Mouse (Mus musculus) common myeloid progenitor, adult 5-6 weeks (primary cell): ENCODE measurements at regions not wholly inside any gene's neighbourhood (a gene's known extent, or its start where the extent isn't known, plus 50 kb on each side); places are given as distances from the start of the nearest gene placed in this dataset.
"Not testable (repeated sequence)": the region's sequence is repeated elsewhere in the genome, so short reads cannot be mapped to it uniquely, and the experiment has no call there.

Experiments
- ATAC-seq: replicated peaks from 2 replicates; pipeline ENCODE4 v1.8.0; 2016; ENCODE audit warnings: low read depth, mild to moderate bottlenecking, moderate TSS enrichment, inconsistent platforms; ENCODE audit not compliant: poor library complexity, severe bottlenecking

DNA sequence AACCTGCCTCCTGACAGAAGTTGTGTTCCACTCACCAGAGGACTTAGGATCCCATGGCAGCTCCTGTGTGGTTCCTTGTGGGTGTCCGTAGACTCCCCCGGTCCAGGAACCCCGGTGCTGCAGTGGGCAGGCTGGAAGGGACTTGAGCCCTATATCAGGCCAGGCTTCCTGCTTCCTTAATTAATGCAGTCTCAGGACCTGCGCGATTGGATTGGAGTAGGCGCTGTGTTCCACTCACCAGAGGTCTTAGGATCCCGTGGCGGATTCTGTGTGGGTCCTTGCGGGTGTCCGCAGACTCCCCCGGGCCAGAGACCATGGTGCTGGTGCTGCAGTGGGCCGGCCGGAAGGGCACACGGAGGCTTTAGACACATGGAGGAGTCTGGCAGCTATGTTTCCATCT lies 288.7 kb downstream of the Fut8 start:
- ATAC-seq, result not testable (repeated sequence)

DNA sequence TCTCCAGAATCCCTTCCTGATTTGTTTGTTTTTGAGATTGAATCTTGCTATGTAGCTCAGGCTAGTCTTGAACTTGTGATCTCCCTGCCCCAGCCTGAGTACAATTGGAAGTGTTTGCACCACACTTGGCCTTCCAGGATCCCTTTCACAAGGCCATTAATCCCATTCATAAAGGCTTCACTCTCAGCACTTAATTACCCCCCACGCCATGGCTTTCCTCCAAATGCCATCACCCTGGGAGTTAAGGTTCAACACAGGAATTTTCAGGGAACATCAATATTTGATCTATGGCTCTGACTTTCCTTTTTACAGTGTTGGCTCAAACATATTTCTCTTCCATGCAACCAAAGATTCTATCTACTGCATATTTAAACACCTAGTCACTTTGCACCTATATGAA lies 289.6 kb downstream of the Fut8 start:
- ATAC-seq, result no peak

DNA sequence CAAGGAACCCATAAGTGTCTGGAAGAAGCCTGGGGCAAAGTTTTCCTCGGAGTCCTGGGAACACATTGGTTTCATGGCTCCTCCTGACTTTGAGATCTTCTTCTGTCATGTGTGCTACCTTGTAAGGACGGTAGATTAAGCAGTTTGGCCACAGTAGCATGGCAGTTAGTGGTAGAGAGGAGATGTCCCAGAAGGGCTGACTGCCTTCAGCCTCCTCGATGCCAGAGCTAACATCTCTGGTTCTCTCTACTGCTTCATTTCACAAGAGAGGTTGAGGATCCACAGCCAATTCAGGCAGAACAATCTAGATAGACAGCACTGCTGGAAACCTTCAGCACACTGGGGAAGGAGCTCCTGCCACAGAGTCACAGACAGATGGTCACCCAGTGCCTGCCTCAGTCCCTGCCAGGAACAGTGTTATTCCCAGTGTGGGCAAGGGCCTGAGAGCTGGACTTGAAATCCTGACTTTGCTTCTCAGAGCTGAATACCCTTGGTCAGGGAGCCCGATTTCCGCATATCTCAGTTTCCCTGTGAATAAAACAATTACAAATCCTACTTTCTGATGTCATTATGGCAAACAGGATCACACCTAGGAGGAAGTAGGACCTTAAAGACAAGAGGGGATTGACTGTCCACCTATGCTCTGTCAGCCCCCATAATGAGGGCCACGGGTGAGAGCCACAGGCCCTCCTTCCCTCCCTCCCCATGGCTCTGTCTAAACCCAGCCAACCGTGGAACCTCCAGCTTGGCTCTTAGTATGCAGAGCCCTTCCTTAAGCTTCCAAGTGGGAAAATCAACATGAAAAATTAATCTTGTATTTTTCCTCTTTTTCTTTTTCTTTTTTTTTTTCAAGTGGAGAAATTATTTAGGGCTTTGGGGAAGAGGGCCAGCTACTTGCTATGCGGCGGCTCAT lies 290.3 kb downstream of the Fut8 start:
- no peak for ATAC-seq

DNA sequence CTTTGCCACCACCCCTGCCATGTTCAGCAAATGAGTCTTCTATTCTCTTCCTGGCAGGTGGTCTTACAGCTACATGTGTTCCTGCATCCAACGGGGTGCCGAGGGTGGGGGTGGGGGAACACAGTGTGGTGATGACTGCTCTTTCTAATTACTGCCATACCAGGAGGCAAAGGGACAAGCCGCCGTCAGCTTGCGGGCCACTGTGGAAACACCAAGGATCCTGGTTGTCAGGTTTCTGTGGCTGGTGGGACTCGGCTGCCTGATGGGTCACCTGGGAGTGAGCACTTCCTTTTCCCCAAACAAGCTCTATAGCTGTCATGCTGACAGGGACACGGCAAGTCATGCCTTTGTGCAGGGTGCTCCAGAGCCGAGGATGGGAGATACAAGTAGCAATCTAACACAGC lies 290.9 kb downstream of the Fut8 start:
- no peak for ATAC-seq

DNA sequence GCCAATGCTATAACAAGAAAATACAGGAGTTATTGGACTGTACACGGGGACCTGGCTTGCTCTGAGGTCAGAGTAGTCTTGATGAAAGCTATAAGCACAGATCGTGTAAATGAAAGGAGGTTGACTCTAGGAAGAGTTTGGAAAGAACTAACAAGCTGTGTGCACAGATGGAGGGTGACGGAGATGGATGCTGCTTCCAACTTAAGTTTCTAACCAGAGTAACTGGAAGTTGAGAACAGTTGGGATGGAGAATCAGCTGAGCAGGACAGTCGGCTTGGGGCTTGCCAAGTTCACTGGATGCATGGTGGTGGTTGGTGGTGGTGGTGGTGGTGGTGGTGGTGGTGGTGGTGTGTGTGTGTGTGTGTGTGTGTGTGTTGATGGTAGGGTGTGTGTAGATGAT lies 291.5 kb downstream of the Fut8 start:
- ATAC-seq, result no peak

DNA sequence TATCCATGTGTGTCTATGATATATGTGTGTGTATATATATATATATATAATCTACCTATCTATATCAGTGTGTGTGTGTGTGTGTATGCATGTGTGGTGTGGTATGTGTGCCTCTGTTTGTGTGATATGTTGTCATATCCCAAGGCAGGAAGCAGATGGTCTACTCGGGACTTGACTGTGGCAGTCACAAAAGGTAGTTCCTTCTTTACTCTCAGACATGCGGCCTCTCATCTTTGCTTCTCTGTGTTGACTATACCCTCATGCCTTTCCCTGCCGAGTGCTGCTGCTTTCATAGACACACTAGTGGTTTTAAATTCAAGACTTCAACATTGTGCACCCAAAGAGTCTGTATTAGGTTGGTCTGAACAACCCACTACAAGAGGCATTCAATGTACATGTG lies 292.0 kb downstream of the Fut8 start:
- ATAC-seq, result peak; percentile 51

DNA sequence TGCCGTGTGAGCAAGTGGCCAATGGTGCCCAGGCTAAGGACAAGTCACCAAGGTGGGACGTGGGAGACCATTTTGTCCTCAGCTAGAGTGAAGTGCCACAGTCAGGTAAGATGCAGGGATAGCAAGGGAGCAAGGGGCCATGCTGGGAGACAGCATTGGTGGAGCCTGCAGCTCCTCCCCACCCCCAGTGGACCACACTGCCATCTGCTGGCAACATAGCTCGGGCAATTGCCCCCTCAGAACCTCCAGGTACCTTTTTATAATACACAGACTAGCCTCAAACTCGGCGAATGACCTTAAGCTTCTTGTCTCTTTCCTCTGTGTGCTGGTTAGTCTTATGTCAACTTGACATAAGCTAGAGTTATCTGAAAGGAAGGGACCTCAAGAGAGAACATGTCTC lies 293.4 kb downstream of the Fut8 start:
- ATAC-seq, result no peak

DNA sequence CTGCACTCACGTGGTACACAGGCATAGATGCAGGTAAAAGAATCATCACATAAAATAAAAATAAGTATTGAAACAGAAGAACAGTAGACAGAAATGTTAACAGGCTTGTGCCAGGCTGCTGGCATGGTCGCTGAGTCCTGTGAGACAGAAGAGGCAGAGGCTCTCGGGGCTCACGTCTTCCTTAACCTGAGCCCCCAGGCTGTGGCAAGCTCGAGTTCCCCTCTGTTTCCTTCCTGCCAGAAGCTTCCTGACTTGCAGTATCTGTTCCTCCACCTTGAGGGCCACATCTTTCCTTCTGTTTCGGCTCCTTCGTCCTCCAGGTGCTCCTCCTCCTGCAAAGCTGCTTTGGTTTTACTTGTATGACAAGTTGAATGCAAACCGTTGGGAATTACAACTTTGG lies 294.6 kb downstream of the Fut8 start:
- 0 out of 2 replicates have a peak, but pooled peaks have one; percentile 24 for ATAC-seq

DNA sequence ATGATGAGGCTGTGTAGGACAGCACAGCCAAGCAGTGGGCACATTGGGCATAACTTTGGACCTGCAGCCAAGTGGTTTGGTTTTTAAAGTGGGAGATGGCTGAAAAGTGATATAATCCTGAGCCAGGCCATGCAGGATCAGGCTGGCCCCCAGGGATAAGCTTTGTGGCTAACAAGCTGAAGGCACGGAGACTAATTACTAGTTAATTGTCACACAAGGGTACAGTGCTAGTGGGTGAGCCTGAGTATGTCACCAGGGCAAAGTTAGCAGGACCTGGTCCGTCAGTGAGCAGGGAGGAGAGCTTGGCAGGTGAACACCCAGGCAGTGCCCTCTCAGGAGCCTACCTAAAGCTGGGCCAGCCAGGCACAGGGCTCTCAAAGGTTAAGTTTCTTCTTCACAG lies 295.7 kb downstream of the Fut8 start:
- no peak for ATAC-seq

DNA sequence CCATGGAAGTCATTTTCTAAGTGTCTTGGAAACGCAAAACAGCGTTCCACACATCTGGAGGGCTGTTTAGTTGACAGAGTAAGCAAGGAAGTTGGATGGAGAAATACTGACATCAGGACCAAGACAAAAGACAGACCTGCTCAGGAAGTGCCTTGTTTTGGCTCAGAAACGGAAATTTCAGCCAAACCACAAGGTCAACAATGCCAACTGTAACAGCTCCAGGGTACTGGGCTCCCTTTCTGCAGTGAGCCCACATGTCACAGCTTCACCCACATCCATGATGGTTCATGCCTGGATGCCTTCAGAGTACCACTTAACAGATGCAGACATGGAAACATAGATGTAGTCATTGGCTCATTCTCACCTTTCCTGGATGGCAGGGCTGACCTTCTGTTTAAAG lies 296.2 kb downstream of the Fut8 start:
- ATAC-seq, result peak; percentile 16

DNA sequence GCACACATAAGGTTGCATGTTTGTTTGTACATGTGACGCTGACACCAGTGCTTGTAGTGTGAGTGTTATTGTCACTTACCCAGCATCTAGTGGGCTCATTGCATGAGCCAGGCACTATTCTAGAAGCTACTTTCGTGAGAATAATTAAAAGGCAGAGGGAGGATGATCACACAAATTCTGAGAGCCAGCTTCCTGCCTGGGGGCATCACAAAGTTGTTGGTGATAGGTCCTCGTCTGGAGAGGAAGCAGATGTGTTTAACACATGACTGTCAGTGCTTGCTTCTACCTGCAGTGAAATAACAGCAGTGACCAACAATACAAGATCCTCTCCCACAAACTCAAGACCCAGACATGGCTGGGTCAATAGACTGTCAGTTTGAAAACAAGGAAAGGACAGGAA lies 297.2 kb downstream of the Fut8 start:
- ATAC-seq, result no peak

DNA sequence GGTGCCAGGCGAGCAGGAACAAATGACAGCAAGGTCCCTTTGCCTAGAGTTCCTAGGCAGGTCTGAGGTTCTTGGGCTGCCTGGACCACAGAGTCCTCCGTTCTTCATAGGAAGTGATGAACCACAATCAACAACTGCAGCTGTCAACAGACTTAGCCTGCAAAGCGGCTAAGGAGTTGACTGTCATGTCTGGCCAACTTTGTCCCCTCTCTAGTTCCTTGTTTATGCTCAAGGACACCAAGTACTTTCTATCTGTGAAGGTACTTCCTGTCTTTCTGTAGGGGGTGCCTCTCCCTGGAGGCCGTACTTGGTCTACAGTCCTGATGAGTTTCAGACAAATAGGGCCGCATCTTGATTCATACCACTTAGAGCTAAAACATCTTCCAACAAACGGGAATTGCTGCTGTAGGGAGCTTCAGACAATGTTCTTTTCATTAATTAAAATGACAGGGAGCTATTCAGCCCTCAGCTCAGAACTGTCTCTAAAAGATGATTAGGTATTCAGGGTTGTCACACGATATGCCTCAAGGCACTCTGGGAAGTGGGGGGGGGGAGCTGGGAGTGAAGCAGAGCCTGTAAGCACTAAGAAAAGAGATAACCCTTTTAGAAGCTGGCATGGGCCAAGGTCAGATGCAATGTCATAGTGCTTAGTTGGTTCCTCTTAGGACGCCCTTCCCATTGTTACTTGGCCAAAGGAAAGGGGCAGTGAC lies 299.4 kb downstream of the Fut8 start:
- peak; percentile 84 for ATAC-seq

DNA sequence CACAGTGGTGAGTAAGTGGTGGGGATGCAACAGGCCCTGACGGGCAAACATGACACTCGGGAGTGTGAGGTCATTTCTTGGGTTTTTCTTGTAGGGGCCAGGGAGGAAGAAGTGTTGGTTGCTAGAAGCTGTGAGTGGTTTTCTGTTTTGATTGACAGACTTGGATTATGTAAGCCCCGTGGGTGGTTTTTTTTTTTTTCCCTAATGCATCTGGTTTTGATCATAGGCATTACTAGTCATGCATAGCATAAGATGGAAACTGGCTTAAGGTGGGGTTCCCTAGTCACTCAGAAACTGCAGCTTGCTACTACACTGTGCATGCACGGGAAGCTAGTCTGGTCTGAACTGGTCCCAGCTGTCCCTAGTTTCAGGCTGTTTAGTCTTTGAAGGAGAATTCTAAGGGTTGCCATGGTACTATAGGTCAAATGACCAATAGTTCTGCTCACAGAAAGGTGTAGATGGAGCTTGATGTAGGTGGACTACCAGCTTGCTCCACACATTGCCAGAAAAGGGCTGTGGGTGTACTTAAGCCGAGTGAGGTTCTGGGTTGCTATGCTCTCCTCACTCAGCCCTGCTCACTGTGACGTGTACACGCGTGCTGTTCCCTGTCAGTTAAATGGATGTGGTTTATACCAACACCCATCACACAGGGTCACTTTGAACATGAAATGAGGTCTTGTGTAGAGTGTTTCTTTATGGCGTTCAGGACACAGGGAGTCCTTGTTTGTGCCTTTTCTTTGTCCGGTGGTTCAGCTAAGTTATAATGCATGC lies 301.9 kb downstream of the Fut8 start:
- peak; percentile 50 for ATAC-seq

DNA sequence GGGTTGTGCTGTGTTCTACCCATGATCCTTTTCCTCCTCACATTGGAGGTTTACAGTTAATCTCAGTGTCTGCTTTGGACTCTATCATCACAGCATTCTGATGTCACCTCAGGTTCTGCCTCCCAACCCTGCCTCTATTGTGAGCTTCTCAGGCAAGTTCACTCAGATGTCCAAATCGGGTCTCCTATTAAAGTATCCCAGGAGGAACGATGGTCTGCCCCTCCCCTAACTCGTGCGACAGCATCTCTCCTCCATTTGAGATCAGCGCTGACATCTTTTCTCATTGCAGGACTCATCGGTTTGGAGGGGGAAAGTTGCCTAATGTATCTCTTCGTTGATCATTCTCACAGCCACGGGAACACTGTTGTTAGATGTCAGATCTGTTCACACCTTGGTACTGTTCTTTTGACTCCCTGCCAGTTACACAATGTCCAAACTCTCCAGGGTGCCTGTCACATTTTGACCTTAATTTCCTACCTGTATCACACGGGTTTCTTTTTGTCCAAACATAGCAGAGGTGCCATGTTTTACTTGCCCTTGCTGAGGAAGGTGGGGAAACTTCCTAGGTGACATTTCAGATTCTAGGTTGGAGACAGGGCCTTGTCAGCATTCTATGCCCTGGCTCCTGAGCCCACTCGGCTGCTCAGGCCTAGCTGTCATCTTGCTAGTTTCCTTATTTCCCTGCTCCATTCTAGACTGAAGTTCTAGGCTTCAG lies 303.3 kb downstream of the Fut8 start:
- no peak for ATAC-seq

DNA sequence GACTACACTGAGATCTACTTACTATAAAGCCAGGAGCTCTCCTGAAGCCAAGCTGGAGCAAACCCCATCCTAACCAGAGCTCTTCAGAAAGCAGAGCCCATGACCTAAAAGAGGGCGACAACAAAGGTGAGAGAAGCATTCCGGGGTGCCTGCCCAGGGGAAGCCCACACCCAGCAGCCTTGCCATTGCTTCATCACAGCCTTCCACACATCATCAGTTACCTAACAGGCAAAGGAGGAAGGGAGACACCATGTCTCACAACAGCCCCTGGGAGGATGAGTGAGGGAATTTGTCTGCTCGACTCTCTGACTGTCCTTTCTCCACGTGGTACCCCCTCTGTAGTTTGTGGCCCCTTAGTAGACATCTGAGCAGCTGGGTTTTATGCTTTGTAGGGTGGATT lies 303.9 kb downstream of the Fut8 start:
- no peak for ATAC-seq

DNA sequence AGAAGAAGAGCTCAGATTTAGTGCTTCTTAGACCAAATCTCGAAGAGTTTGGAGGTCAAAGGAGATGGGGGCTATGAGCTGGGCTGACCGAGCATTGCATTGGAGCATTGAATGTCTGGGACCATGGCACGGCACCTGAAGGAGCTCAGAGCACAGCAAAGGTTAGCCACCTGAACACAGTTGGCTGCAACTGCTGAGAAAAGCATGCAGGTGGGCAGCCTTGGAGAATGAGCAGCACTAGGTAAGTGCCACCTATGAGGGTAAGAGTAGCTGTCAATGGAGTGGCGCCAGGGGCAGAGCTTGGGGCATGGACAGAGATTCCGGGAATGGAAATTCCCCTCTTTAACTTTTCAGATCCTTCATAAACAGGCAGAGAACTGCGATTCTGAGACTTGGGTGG lies 305.7 kb downstream of the Fut8 start:
- ATAC-seq, result no peak

DNA sequence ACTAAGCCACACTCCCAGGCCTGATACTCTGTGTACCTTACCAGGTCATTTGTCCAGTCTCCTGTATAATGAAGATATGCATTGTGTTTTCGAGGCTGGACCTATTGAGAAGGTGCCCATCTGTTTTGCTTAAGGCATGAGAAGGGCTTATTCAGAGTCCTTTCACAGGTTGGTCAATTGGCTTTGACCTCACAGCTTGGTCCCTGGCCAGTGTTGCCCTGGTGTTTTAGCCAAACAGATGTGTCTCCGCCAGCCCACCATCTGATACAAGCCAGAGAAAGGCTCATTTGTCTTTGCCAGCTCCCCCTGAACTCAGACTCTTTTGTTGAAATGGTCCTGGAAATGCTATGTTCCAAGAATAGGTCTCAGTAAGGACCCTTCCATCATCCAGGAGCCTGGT lies 308.2 kb downstream of the Fut8 start:
- no peak for ATAC-seq

DNA sequence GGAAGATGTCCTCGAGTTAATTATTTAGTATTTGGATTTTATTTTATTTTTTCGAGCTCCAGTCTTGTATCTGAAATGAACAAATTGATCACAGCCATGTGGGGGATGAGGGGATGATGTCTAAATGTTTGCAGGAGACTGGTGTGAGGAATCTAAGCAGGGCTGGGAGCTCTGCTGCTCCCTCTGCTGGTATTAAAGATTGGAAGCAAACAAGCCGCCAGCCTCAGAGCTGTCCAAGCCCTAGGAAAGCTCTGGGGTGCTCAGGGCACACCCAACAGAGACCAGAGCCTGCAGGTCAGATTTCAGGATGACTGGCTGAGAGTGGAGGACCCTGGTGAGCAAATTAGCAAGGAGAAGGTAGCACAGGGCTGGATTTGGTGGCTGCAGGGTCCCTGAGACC lies 330.4 kb downstream of the Fut8 start:
- ATAC-seq, result peak; percentile 71; the same call in 1 of the 2 replicates

DNA sequence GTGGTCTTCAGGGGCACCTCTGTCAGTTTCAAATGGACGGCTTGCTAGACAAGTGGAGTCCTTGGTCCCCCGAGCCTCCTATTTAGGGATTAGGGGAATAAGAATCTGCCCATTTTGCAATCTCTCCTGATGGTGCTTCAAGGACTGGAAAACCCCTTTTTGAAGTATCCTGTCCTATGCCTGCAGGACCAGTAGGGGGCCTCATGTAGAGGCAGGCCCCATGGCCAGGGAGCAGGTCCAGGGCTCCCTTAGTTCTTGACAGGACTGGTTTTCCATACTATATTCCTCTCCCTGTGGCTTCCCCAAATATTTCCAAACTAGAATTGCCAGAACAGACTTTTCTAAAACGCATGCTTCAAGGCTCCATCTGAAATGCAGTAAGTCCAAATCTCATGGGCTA lies 332.6 kb downstream of the Fut8 start:
- ATAC-seq, result no peak

DNA sequence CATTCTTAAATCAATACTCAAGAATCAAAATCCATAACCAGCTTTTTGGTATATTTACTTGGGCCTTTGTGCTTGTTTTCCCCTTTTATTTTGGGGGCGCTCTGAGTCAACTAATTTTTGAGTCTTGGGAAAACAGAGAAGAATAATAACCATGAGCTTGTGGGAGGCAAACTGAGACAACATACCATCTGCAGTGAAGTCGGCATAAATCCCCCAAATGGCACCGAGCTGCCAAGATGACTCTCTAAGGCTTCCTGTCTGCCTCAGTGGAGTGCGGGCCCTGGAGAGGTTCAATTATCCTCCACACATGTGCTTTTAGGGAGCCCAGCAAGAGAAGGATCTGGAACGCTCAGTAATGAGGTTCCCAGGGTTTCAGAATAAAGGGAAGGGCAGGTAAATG lies 333.1 kb downstream of the Fut8 start:
- ATAC-seq, result no peak
